Mouse (Mus musculus) CH12.LX (cell line): ENCODE data around the gene Uba2. TPM values are rescaled to one million over a fixed set of nuclear protein-coding genes. Genes with fewer than 3 reads are reported as not detected.

ENCODE experiments used
- DNase-seq: peaks from one replicate; pipeline ENCODE4 v3.0.0-alpha.2; 2013; ENCODE audit errors: extremely low read depth
- H3K27ac ChIP-seq: 2 replicates; pipeline ENCODE4 v1.5.1; 2012; ENCODE audit warnings: low read depth, mild to moderate bottlenecking, control low read depth, moderate library complexity; ENCODE audit not compliant: insufficient read depth
- H3K27me3 ChIP-seq: replicated peaks from 2 replicates; pipeline ENCODE3; 2012; ENCODE audit warnings: inconsistent platforms
- H3K36me3 ChIP-seq, 2 experiments: replicated peaks in 1 of 2; 2 replicates each; pipeline versions ENCODE3 to v1.6.1; 2012; ENCODE audit warnings: inconsistent platforms in 1 of 2, low read length in 1 of 2, mild to moderate bottlenecking in 1 of 2, mixed read lengths in 1 of 2, moderate library complexity in 1 of 2; ENCODE audit not compliant: control insufficient read depth in 1 of 2, insufficient read depth in 1 of 2
- H3K4me1 ChIP-seq, 2 experiments: 2 replicates each; pipeline ENCODE4 v1.6.1; 2012; ENCODE audit warnings: inconsistent platforms in 1 of 2, moderate library complexity in 1 of 2; ENCODE audit not compliant: insufficient read depth in 2 of 2, control insufficient read depth in 1 of 2
- H3K4me2 ChIP-seq: 2 replicates; pipeline ENCODE4 v1.6.1; 2012; ENCODE audit warnings: low read depth, mild to moderate bottlenecking, control low read depth; ENCODE audit not compliant: poor library complexity, insufficient read depth, severe bottlenecking
- H3K4me3 ChIP-seq, 3 experiments: fragments of 150-350 bp in 1 of 3; sonication (generic) in 1 of 3; replicated peaks in 1 of 3; 2 replicates each; pipeline versions ENCODE3 to v1.5.1; 2011 to 2012; ENCODE audit warnings: low read depth in 2 of 3, low read length in 2 of 3, mild to moderate bottlenecking in 2 of 3, moderate library complexity in 2 of 3, control low read depth in 1 of 3, improper control_type of control experiment in 1 of 3, inconsistent platforms in 1 of 3, mixed read lengths in 1 of 3; ENCODE audit not compliant: poor library complexity in 1 of 3
- H3K79me2 ChIP-seq: replicated peaks from 2 replicates; pipeline ENCODE4 v1.6.1; 2012; ENCODE audit warnings: mild to moderate bottlenecking, moderate library complexity; ENCODE audit not compliant: control insufficient read depth, poor library complexity, insufficient read depth, severe bottlenecking; ENCODE audit errors: extremely low read depth
- H3K9ac ChIP-seq: 2 replicates; pipeline ENCODE4 v1.6.1; 2012; ENCODE audit warnings: low read depth, mild to moderate bottlenecking, control low read depth, moderate library complexity; ENCODE audit not compliant: insufficient read depth
- H3K9me3 ChIP-seq: replicated peaks from 2 replicates; pipeline ENCODE3; 2012; ENCODE audit warnings: low read length, inconsistent platforms, mixed read lengths
- CHD1 ChIP-seq: IDR thresholded peaks from 2 replicates; pipeline ENCODE4 v1.6.1; 2012; ENCODE audit warnings: low read depth, low read length, improper control_type of control experiment, inconsistent platforms
- CHD2 ChIP-seq: IDR thresholded peaks from 2 replicates; pipeline ENCODE4 v1.6.1; 2011; ENCODE audit warnings: low read length, improper control_type of control experiment
- CTCF ChIP-seq, 2 experiments: IDR thresholded peaks in 1 of 2; conservative IDR thresholded peaks in 1 of 2; 2 replicates each; pipeline ENCODE4 v1.5.1; 2011 to 2012; ENCODE audit warnings: low read depth in 2 of 2, low read length in 2 of 2, improper control_type of control experiment in 1 of 2, inconsistent platforms in 1 of 2, mild to moderate bottlenecking in 1 of 2, moderate library complexity in 1 of 2
- ELF1 ChIP-seq: IDR thresholded peaks from 2 replicates; pipeline ENCODE4 v1.6.1; 2014; ENCODE audit warnings: low read depth, mild to moderate bottlenecking, inconsistent platforms, low read length, improper control_type of control experiment
- GABPA ChIP-seq: IDR thresholded peaks from 2 replicates; pipeline ENCODE4 v1.6.1; 2012; ENCODE audit warnings: low read depth, low read length, improper control_type of control experiment, inconsistent platforms; ENCODE audit not compliant: insufficient replicate concordance
- HCFC1 ChIP-seq: IDR thresholded peaks from 2 replicates; pipeline ENCODE4 v1.6.1; 2012; ENCODE audit warnings: low read depth, mild to moderate bottlenecking, inconsistent platforms, low read length, improper control_type of control experiment
- IRF4 ChIP-seq: IDR thresholded peaks from 2 replicates; pipeline ENCODE4 v1.6.1; 2014; ENCODE audit warnings: low read depth, mild to moderate bottlenecking, inconsistent platforms, low read length, improper control_type of control experiment
- JUND ChIP-seq: conservative IDR thresholded peaks from 2 replicates; pipeline ENCODE4 v1.6.1; 2011; ENCODE audit warnings: low read depth, low read length, improper control_type of control experiment
- KAT2A ChIP-seq: IDR thresholded peaks from 2 replicates; pipeline ENCODE4 v1.6.1; 2012; ENCODE audit warnings: low read length, improper control_type of control experiment, inconsistent platforms; ENCODE audit not compliant: insufficient replicate concordance
- MAFK ChIP-seq: IDR thresholded peaks from 2 replicates; pipeline ENCODE4 v1.6.1; 2011; ENCODE audit warnings: low read length, improper control_type of control experiment; ENCODE audit not compliant: insufficient replicate concordance
- MEF2A ChIP-seq: IDR thresholded peaks from 2 replicates; pipeline ENCODE4 v1.6.1; 2014; ENCODE audit warnings: low read depth, mild to moderate bottlenecking, inconsistent platforms, low read length, improper control_type of control experiment, borderline replicate concordance
- MXI1 ChIP-seq: IDR thresholded peaks from 2 replicates; pipeline ENCODE4 v1.6.1; 2011; ENCODE audit warnings: mild to moderate bottlenecking, low read depth, low read length, improper control_type of control experiment
- PAX5 ChIP-seq: IDR thresholded peaks from 2 replicates; pipeline ENCODE4 v1.6.1; 2012; ENCODE audit warnings: low read length, inconsistent platforms, mixed read lengths
- RCOR1 ChIP-seq: conservative IDR thresholded peaks from 2 replicates; pipeline ENCODE4 v1.6.1; 2012; ENCODE audit warnings: low read depth, mild to moderate bottlenecking, inconsistent platforms, low read length, improper control_type of control experiment
- SMC3 ChIP-seq: IDR thresholded peaks from 2 replicates; pipeline ENCODE4 v1.6.1; 2011; ENCODE audit warnings: low read depth, low read length, improper control_type of control experiment
- TBP ChIP-seq: conservative IDR thresholded peaks from 2 replicates; pipeline ENCODE4 v1.6.1; 2011; ENCODE audit warnings: low read depth, low read length, improper control_type of control experiment
- UBTF ChIP-seq: IDR thresholded peaks from 2 replicates; pipeline ENCODE4 v1.6.1; 2012; ENCODE audit warnings: low read depth, mild to moderate bottlenecking, inconsistent platforms, low read length, improper control_type of control experiment, moderate library complexity
- USF2 ChIP-seq: conservative IDR thresholded peaks from 2 replicates; pipeline ENCODE4 v1.6.1; 2011; ENCODE audit warnings: low read depth, low read length, improper control_type of control experiment
- ZC3H11A ChIP-seq: IDR thresholded peaks from 2 replicates; pipeline ENCODE4 v1.6.1; 2012; ENCODE audit warnings: low read depth, mild to moderate bottlenecking, inconsistent platforms, low read length, improper control_type of control experiment
- ZKSCAN1 ChIP-seq: IDR thresholded peaks from 2 replicates; pipeline ENCODE4 v1.6.1; 2012; ENCODE audit warnings: low read depth, inconsistent platforms, low read length, improper control_type of control experiment, borderline replicate concordance
- dilution Hi-C: fragments of 300-500 bp; cut with MboI; formaldehyde crosslinking; loops from 2 replicates; pipeline ENCODE4 v1.14.3; 2020; ENCODE audit warnings: low sequenced_read_pairs; ENCODE audit not compliant: extremely low pct_unique_long_range_greater_than_20kb, extremely low pct_ligation_motif_present
- in situ Hi-C: fragments of 300-500 bp; cut with MboI; formaldehyde crosslinking; loops from 3 replicates; pipeline ENCODE4 v1.14.3; 2019; ENCODE audit warnings: low sequenced_read_pairs, low pct_ligation_motif_present, low pct_unique_long_range_greater_than_20kb, mixed read lengths
- polyA plus RNA-seq: library from polyadenylated mRNA; unstranded; fragments of >175 nt; gene quantifications from 2 replicates; pipeline ENCODE4 v1.2.1, GENCODE M21; 2012; ENCODE audit warnings: low read depth; ENCODE audit not compliant: insufficient read length
- total RNA-seq, 2 experiments: library from RNA; depleted of rRNA; stranded (reverse); fragments of 300-350 nt in 1 of 2; fragments of >200 nt in 1 of 2; gene quantifications; 2 replicates each; pipeline ENCODE4 v1.2.3; 2012 to 2014

Uba2 gene
- total and polyA plus RNA-seq, 3 experiments, result 161 to 341 (median 180) TPM

- no peak for DNase-seq
- Histone ChIP-seq H3K9ac (no peak overlapping the region), H3K27me3 (no peaks in the 10 kb centered on the region), H3K79me2 (no peaks in the 10 kb centered on the region; the same call in none of the 2 replicates), H3K9me3 (peaks cover 6% of the 10 kb centered on the region), H3K36me3 (peaks cover 86 to 96% of the 10 kb centered on the region in 2 experiments), H3K4me1 (no peaks in the 10 kb centered on the region), H3K4me3 (no peak overlapping the region), H3K27ac (no peak overlapping the region), H3K4me2 (no peak overlapping the region)
- dilution Hi-C loops (no loop called here), in situ Hi-C loops (loop anchor here (25.0 kb wide), 1 partner anchor 260 kb away; no protein-coding TSS in a partner anchor)
- TF ChIP-seq SMC3, result no peak
- no peak for TF ChIP-seq KAT2A
- no peak for TF ChIP-seq ZC3H11A
- no peak for TF ChIP-seq TBP
- TF ChIP-seq CHD2, result no peak
- TF ChIP-seq PAX5, result no peak
- TF ChIP-seq UBTF, result no peak
- no peak for TF ChIP-seq JUND
- TF ChIP-seq ZKSCAN1, result no peak
- TF ChIP-seq CTCF (conservative IDR thresholded peaks at IDR 0.05 in 1 of 2, IDR thresholded peaks at IDR 0.05 in 1 of 2; ENCODE audit: low read depth in 2 of 2, low read length in 2 of 2), result no peak
These were observed 22.2 kb downstream of the Uba2 start for GRCm38 (mm10) chr7:34147193-34147592.

GRCm38 (mm10) chr7:34141123-34141522 lies 28.3 kb downstream of the Uba2 start:
- H3K4me1 ChIP-seq, result no peaks in the 10 kb centered on the region
- no peak overlapping the region for H3K9ac ChIP-seq
- no peak overlapping the region for H3K27ac ChIP-seq
- no peak overlapping the region for H3K4me3 ChIP-seq
- no peaks in the 10 kb centered on the region for H3K9me3 ChIP-seq
- H3K79me2 ChIP-seq, result no peaks in the 10 kb centered on the region
- H3K27me3 ChIP-seq, result no peaks in the 10 kb centered on the region
- in situ Hi-C loops, result loop anchor here (25.0 kb wide), 1 partner anchor 254 kb away; no protein-coding TSS in a partner anchor
- DNase-seq, result no peak
- no peak overlapping the region for H3K4me2 ChIP-seq
- no peak for TF ChIP-seq HCFC1
- no peak for TF ChIP-seq MXI1
- no peak for TF ChIP-seq RCOR1
- no peak for TF ChIP-seq IRF4
- TF ChIP-seq MAFK, result no peak
- TF ChIP-seq ELF1, result no peak
- TF ChIP-seq USF2, result no peak
- no peak for TF ChIP-seq CHD2
- no peak for TF ChIP-seq CHD1
- TF ChIP-seq MEF2A, result no peak
- TF ChIP-seq GABPA, result no peak
- TF ChIP-seq, all 38 proteins: peak for 0
- dilution Hi-C loops, result no loop called here
- H3K36me3 ChIP-seq, result peaks cover 56 to 61% of the 10 kb centered on the region in 2 experiments
